In the genomic region with DNA sequence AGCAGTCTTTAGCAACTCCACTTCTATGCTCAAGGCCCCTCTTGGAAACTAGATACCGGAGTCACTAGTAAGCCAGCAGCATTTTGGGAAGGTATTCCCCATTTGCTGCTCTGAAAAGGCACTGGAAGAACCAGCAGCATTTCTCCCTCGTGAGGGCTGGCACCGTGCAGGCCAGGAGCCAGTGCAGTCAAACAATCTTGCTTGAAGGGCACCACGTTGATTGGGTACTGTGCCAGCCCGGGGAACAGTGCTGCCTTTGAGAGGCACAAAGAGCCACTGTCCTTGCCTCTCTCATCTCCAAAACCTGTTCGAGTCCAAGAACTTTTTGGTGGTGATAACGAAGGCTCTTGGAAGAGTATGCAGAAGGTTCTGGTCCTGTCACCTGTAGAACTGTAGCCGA, we compare ENCODE assay signal across 7 mouse cellular contexts. TPM values are rescaled to one million over a fixed set of nuclear protein-coding genes. Genes with fewer than 3 reads are reported as not detected.
DNase-seq lines count a peak whose midpoint lies in the region; ATAC-seq lines count a peak whose summit lies in the region.

No protein-coding gene starts in this region.

- no peaks in the 10 kb centered on the region for H3K9me3 ChIP-seq in hindbrain, embryonic 16.5 days (ENCODE audit: control insufficient read depth, low read length)
- no peaks in the 10 kb centered on the region for H3K9me3 ChIP-seq in hindbrain, embryonic 11.5 days (ENCODE audit: control insufficient read depth, low read length)
- H3K9me3 ChIP-seq in intestine, embryonic 15.5 days = no peaks in the 10 kb centered on the region

- no peak overlapping the region for H3K27ac ChIP-seq in hindbrain, embryonic 16.5 days (ENCODE audit: low read depth, low read length)
- H3K27ac ChIP-seq in hindbrain, embryonic 11.5 days (ENCODE audit: low read depth, low read length) = no peak overlapping the region
- no peak overlapping the region for H3K27ac ChIP-seq in intestine, embryonic 15.5 days

- no peak overlapping the region for H3K9ac ChIP-seq in hindbrain, embryonic 16.5 days (ENCODE audit: low read depth, low read length)
- no peak overlapping the region for H3K9ac ChIP-seq in hindbrain, embryonic 11.5 days (ENCODE audit: low read depth, low read length)
- no peak overlapping the region for H3K9ac ChIP-seq in intestine, embryonic 15.5 days

- H3K4me2 ChIP-seq in hindbrain, embryonic 16.5 days (ENCODE audit: low read length) = no peak overlapping the region
- H3K4me2 ChIP-seq in hindbrain, embryonic 11.5 days (replicated peaks; ENCODE audit: low read depth, low read length) = no peak overlapping the region
- no peak overlapping the region for H3K4me2 ChIP-seq in intestine, embryonic 15.5 days (replicated peaks)

- no peaks in the 10 kb centered on the region for H3K4me1 ChIP-seq in hindbrain, embryonic 16.5 days (ENCODE audit: control insufficient read depth, insufficient read depth, low read depth, low read length)
- no peaks in the 10 kb centered on the region for H3K4me1 ChIP-seq in hindbrain, embryonic 11.5 days (replicated peaks; ENCODE audit: control insufficient read depth, insufficient read depth, low read length)
- no peaks in the 10 kb centered on the region for H3K4me1 ChIP-seq in intestine, embryonic 15.5 days (replicated peaks)

- H3K27me3 ChIP-seq in hindbrain, embryonic 16.5 days (replicated peaks; ENCODE audit: control insufficient read depth, insufficient read depth, low read length) = no peaks in the 10 kb centered on the region
- H3K27me3 ChIP-seq in hindbrain, embryonic 11.5 days (ENCODE audit: control insufficient read depth, insufficient read depth, low read length) = no peaks in the 10 kb centered on the region
- no peaks in the 10 kb centered on the region for H3K27me3 ChIP-seq in intestine, embryonic 15.5 days (replicated peaks)

- no peak for DNase-seq in hindbrain, embryonic 11.5 days (ENCODE audit: low spot score)
- peak; percentile 14 to 15 for DNase-seq in cerebellum, postnatal 36 days
- peak; percentile 57 to 72 for DNase-seq in layer of hippocampus, postnatal 10 days (ENCODE audit: low spot score in 2 of 2)
- DNase-seq in right cerebral cortex, postnatal 4 days = peak; percentile 51

- 69% methylated on average over 8 of the region's 8 CpGs for WGBS in hindbrain, embryonic 16.5 days
- WGBS in hindbrain, embryonic 11.5 days = 84% methylated on average over 8 of the region's 8 CpGs
- 84% methylated on average over 8 of the region's 8 CpGs for WGBS in intestine, embryonic 15.5 days

- ATAC-seq in hindbrain, embryonic 16.5 days = peak; percentile 93
- no peak for ATAC-seq in hindbrain, embryonic 11.5 days (ENCODE audit: low FRiP score)
- ATAC-seq in erythroid progenitor cell, adult 5-6 weeks (replicated peaks; ENCODE audit: low FRiP score, poor library complexity, severe bottlenecking) = no peak
- no peak for ATAC-seq in intestine, embryonic 15.5 days

- H3K36me3 ChIP-seq in hindbrain, embryonic 16.5 days (ENCODE audit: control insufficient read depth, insufficient read depth, low read length) = no peaks in the 10 kb centered on the region
- H3K36me3 ChIP-seq in hindbrain, embryonic 11.5 days (ENCODE audit: control insufficient read depth, insufficient read depth, low read length) = no peaks in the 10 kb centered on the region
- H3K36me3 ChIP-seq in intestine, embryonic 15.5 days = no peaks in the 10 kb centered on the region

- no peak overlapping the region for H3K4me3 ChIP-seq in hindbrain, embryonic 16.5 days (ENCODE audit: low read length)
- H3K4me3 ChIP-seq in hindbrain, embryonic 11.5 days (ENCODE audit: low read depth, low read length) = no peak overlapping the region
- no peak overlapping the region for H3K4me3 ChIP-seq in intestine, embryonic 15.5 days (replicated peaks)

RNA-seq across cellular contexts. Expression of a gene that starts 33.9 kb away (rescaled TPM):
- 24.7 and 30.3 TPM in 2 replicates for polyA plus RNA-seq in hindbrain, embryonic 16.5 days (2015; fragmentation: Nextera tagmentation; extraction: Ambion mirVana)
- 56.8 and 69.4 TPM in 2 replicates for polyA plus RNA-seq in hindbrain, embryonic 11.5 days (2014; fragmentation: Nextera tagmentation; extraction: Ambion mirVana)
- 100 to 1,000 TPM; 305 to 313 TPM for total RNA-seq in layer of hippocampus, postnatal 10 days (2021)
- 103 and 130 TPM in 2 replicates for total RNA-seq in erythroid progenitor cell, adult 5-6 weeks (2015; ENCODE audit: low replicate concordance)
- 115 and 125 TPM in 2 replicates for total RNA-seq in erythroid progenitor cell, adult 5-6 weeks (2017; ENCODE audit: low replicate concordance)
- 10.2 and 13.6 TPM in 2 replicates for polyA plus RNA-seq in intestine, embryonic 15.5 days (2015; fragmentation: Nextera tagmentation; extraction: Ambion mirVana)
